Mouse (Mus musculus): ENCODE data around the gene Nxf3. TPM values are rescaled to one million over a fixed set of nuclear protein-coding genes. Genes with fewer than 3 reads are reported as not detected.

Nxf3 gene
- not detected for polyA plus RNA-seq (2017; shearing (Covaris generic))

DNA sequence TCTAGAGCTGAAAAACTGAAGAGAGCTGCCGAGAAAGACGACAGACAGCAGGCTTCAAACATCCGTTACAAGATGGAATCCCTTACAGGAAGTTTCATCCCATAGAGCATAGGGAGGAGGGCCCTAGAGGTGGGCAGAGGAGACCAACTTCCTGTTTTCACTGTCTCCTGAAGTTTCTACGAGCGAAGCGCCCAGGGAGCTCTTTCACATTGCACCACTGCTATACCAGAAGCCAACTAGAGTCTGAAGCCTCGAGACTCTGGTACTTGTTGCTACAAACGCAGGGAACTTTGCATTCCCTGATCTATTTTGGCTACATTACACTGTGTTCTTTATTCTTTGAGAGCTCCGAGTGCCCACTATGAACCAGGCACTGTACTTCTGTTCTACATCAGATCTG lies at the start of gene Nxf3:
Gene Nxf3, minus strand, starts transcription at position 101 of the 400 bp plus-strand sequence.

DNA sequence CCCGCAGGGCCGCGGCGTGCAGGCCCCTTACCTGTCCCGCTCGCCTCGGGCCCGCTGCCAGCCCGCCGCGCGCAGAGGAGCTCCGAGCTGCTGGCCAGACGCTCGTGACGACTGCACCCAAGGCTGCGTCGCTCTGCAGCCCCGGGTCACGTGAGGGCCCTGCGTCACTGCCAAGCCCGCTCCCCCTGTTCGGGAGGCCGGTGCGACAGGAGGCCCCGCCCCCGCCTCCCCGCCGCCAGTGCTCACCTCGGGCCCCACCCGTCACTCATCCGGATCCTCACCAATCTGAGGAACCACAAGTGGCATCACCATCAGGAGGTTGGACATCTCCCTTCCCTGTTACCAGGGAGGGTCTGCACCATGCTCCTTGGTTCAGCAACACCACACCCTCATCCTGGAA lies 17.0 kb downstream of the Nxf3 start, which contains the start of gene Bex2:
Gene Bex2, minus strand, starts transcription at position 217 of the 400 bp plus-strand sequence.

DNA sequence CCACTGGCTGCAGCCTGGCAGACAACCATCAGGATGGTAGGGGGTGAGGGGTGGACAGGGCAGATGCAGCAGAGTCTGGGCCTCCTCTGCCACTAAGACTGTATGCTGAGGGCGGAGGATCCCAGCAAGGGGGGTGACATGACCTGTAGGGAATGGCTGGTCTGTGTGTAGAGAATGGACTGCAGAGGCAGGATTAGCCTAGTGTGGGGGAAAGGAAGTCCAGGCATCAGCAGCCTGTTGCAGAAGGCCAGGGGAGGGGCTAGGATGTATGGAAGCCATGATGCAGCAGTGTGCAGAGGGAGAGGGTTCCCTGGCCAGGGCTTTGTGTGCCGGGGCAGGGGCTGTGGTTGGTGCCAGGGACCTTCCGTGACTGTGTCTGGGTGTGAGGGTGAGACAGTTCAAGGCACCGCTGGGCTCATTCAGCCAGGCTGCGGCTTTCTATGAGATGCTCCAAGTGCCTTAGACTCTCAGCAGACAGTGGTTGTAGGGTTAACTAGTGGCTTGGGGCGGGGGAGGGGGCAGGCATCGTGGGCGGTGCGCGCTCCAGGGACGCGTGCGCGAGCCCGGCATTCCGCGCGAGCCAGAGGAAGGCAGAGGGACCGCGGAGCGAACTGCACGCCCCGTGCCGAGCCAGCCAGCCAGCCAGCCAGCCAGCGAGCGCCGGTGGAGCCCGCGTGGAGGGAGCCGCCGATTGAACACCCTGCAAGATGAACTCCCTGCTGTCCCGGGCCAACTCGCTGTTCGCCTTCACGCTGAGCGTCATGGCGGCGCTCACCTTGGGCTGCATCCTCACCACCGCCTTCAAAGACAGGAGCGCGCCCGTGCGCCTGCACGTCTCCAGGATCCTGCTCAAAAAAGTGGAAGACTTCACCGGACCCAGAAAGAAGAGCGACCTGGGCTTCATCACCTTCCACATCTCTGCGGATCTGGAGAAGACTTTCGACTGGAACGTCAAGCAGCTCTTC lies 52.0 kb downstream of the Nxf3 start, which contains the start of gene Arxes1:
Gene Arxes1, plus strand, starts transcription at position 569 of the 965 bp plus-strand sequence.

Other genes starting within 250 kb of the Nxf3 start
- 27.4 TPM for gene Gprasp2, start 246.2 kb downstream of the Nxf3 start, polyA plus RNA-seq (2017; shearing (Covaris generic))
- gene Arxes2, start 91.4 kb downstream of the Nxf3 start, polyA plus RNA-seq (2017; shearing (Covaris generic)): 8.1 TPM
- not detected for gene Arxes1, start 51.9 kb downstream of the Nxf3 start, polyA plus RNA-seq (2017; shearing (Covaris generic))
- gene Bex2, start 17.0 kb downstream of the Nxf3 start, polyA plus RNA-seq (2017; shearing (Covaris generic)): 2.2 TPM
- not detected for gene Bex4, start 53.7 kb upstream of the Nxf3 start, polyA plus RNA-seq (2017; shearing (Covaris generic))
- 1.0 TPM for gene Tceal8, start 87.1 kb upstream of the Nxf3 start, polyA plus RNA-seq (2017; shearing (Covaris generic))
- gene Tceal5, start 118.6 kb upstream of the Nxf3 start, polyA plus RNA-seq (2017; shearing (Covaris generic)): not detected
- not detected for gene Tceal7, start 129.5 kb upstream of the Nxf3 start, polyA plus RNA-seq (2017; shearing (Covaris generic))
- gene Bex1, start 130.3 kb upstream of the Nxf3 start, polyA plus RNA-seq (2017; shearing (Covaris generic)): not detected
- gene Tceal9, start 159.8 kb upstream of the Nxf3 start, polyA plus RNA-seq (2017; shearing (Covaris generic)): 56.0 TPM
- gene Bex3, start 185.0 kb upstream of the Nxf3 start, polyA plus RNA-seq (2017; shearing (Covaris generic)): 104 TPM